Mouse (Mus musculus) heart, adult 9 months (tissue): ENCODE measurements around the gene Efcc1.

Experiments used
- DNase-seq, 2 experiments: peaks; one replicate each; pipeline ENCODE4 v3.0.0; 2022; ENCODE audit warnings: low spot score in 2 of 2

The Efcc1 gene

GRCm38 (mm10) chr6:87778294-87779173, 47.9 kb downstream of the Efcc1 start:
- no peak for DNase-seq

DNA sequence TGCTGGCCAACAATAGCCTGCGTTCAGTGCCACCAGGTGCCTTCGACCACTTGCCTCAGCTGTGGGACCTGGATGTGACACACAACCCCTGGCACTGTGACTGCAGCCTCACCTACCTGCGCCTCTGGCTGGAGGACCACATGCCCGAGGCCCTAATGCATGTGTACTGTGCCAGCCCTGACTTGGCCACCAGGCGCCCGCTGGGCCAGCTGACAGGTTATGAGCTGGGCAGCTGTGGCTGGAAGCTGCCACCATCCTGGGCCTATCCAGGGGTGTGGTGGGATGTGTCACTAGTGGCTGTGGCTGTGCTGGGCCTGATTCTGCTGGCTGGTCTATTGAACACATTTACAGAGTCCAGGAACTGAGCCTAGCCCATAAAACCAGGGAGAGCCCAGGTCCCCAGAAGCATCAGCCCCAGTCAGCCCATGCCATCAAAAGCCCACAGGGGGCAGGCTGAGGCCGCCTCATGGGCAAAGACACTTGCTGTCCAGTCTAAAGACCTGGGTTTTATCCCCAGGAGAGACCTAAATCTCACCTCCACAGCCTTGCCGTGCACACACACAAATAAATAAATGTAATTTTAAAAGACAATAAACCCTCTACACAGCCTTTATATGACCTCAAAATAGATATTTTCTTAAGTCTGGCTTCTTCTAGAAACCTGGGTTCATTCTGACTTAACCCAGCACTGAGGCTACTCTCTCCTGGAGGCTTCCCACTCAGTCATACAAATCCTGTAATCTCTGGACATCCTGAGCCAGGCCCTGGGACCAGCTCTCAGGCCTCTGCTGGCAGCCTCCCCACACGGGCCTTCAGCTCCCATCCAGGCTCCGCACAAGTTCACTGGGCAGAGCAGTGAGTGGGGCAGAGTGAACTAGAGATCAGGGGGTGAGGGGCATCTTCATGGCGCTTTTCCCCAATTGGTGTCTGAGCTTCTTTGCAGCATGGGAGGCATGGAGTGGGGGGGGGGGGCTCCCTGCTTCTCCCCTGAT, 48.8 kb downstream of the Efcc1 start:
- DNase-seq: no peak

DNA sequence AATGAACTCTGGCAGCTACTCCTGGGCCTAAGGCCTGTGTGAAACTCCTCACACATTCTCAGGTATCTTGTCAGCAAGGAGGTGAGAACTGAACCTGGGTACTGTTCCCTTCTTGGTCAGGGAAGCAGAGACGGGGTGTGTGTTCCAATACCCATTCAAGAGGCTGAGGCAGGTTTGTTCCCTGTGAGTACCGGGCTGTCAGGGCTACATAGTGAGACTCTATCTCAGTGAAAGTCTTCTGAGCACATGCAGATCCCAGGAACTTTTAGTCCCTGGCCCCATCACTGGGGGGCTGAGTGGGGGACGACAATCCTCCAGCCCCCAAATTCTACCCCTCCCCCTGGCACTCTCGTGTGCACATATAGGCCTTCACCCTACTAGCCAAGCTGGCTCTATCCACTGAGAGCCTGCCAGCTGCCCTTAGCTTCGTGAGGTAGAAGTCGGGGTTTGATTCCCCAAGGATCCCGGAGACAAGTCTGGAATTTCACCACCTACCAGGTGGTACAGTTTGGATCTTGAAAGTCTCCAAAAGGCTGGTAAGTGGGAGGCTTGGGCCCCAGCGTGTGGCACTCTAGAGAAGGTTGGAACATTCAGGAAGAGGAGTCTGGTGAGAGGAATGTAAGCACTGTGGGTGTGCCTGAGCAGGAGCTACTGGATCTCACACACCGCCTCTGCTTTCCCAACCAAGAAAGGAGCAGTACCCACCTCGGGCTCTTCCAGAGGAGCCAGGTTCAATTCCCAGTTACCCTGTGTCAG, 50.1 kb downstream of the Efcc1 start:
- no peak for DNase-seq

GRCm38 (mm10) chr6:87784033-87784432, 53.4 kb downstream of the Efcc1 start:
- DNase-seq: no peak

DNA sequence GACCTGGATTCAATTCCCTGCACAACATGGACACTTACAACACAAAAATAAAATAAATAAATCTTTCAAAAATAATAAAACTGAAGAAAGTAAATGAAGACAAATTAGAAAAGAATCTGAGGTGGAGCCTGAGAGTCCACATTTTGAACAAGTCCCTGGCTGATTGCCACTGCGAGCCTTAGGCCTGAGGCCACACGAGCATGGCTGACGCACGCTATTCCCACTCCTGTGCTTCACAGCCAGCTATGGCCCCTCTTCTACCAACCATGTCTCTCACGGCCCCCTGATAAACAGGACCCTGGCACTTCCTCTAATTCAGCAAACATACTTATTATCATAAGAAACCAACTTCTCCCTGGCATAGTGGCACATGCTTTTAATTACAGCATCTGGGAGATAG, 56.0 kb downstream of the Efcc1 start:
- DNase-seq: no peak

DNA sequence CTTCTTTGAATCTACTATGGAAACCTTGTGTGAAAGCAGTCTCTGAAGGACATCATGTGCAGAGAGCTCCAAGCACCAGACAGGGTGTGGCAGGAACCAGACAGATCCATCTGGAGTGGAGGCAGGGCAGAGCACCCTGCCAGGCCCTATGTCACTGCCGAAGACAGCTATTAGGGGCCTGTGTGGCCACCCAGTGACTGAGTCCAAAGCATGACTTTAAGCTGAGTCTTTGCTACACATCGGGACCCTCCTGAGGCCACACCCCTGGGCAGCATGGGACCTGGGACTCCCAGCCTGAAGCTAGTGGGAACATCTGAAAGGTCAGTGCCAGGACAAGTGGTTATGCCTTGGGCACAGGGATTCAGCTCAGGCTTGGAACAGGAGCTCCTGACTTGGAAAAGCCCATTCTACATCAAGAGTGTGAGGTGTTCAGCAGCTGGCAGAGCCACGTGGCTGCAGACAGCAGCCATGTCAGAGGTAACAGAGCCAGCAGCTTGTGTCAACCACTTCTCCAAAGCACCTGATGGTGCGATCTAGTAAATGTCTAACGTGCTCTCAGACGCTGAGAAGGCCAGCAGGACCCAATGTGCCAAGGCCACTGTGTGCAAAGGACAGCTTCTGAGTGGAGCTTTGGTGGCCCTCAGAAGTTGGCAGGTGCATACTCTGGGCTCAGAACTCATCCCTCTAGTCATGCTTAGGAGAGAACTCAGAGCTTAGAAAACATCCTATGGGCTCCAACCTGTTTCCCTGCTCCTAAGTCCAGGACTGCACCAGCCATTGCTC, 56.6 kb downstream of the Efcc1 start:
- DNase-seq: no peak

GRCm38 (mm10) chr6:87788266-87788895, 57.7 kb downstream of the Efcc1 start:
- no peak for DNase-seq

DNA sequence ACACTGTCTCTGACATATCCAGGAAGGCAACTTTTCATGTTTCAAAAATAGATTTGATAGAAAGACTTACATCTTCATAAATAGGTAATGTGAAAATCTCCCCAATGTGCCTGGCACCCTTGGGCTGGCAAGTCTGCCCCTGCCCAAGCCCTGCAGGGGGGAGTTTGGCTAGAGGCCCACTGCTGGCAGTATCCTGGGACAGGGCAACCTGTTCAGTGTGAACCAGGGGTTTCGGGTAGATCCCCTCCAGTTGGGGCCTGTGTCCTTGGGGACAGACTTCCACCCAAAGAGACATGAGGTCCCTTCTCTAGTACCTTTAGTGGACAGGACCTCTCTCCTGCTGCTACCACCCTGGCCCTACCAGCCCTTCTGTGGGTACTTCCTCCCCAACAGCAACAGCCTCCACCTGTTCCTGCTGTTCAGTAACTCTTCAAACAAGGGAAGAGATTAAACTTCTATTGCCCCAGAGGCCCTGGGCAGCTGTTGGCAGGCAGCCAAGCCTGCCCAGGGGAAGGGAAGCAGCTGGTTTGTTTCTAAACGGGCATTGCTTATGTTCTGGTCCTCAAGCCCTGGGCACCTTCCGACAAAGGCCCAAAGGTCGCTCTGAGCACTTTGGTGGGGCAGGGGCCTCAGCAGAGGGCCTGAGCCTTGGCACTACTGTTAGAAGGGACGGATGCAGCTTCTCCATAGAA, 58.4 kb downstream of the Efcc1 start:
- no peak for DNase-seq

GRCm38 (mm10) chr6:87789791-87790190, 59.1 kb downstream of the Efcc1 start:
- no peak for DNase-seq

GRCm38 (mm10) chr6:87790779-87791480, 60.3 kb downstream of the Efcc1 start:
- DNase-seq: no peak

DNA sequence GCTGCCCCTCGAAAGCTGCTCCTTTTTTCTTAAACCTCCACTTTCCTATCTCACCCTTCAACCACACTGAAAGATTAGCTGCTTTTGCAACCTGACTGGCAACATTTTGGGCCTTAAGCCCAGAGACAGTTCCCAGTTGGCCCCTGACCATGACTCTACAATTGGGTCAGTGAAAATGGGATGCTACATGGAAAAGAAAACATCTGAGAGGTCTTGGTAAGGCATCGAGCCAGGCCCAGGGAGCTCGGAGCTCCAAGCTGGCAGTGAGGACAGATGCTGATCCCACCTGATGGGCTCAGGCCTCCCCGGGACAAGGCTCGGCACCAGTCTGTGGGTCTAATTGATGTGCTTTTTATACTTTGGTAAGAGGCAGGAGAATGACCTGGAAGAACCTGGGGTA, 61.2 kb downstream of the Efcc1 start:
- DNase-seq: no peak

DNA sequence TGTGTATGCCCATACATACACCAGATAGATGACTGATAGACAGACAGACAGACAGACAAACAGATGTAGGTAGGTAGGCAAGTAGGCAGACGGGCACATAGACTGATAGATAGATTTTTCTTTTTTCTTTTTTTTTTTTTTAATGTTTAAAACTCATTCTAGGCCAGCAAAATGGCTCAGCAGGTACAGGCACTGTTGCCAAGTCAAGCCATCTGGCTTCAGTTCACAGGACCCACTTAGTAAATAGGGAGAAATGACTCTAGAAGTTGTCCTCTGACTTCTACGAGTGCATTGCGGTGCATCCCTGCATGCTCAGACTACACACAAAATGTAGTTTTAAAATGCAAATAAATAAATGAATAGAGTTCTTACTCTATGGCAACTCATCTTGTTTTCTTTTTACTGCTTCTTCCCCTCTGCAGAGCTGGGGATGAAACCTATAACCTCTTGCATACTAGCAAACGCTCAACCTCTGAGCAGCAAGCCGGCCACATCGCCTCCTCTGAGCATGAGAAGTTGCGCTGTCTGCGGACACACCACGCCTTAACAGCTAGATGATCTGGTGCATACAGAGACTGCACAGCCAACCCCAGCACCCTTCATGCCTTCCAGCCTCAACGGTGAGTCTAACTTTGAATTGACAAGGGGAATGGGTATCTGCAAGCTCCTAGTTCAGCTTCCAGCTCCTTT, 63.3 kb downstream of the Efcc1 start:
- no peak for DNase-seq

GRCm38 (mm10) chr6:87795385-87796150, 64.9 kb downstream of the Efcc1 start:
- DNase-seq: no peak

DNA sequence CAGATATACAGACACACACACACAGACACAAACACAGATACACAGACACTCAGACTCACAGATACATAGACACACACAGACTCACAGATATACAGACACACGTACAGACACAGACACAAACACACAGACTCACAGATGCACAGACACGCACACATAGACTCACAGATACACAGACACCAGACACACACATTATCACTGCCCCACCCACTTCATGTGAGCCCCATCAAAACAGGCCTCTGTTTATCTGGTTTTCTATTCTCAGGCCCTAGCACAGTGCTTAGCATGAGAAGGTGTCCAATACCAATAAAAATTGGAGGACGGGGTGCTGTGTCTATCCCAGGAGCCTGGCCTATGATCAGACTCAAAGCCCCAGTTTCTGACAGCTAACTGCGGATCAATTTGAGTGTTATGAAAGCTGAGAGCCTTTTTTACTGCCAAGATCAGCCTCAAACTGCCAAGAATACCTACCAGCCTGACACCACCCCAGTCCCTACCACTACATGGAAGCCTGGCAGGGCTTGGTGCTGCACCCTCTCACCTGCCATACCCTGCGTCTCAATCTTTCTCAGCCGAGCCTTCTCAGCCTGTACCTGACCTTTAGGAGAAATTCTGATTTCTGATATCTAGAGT, 65.7 kb downstream of the Efcc1 start:
- DNase-seq: no peak

DNA sequence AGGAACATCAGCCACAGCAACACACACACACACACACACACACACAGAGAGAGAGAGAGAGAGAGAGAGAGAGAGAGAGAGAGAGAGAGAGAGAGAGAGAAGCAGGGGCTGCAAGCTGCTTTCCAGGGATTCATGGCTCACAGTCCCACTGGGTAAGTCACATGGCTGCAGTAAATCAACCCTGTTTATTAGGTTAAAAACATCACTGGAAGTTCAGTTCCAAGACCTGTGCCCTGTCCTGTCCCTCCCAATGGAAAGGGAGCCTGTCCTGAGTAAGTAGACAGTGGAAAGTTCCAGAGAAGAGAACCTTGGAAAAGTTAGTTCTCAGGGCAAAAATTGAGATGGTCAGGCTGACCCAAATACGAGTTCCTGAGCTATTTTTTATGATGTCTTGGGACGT, 66.7 kb downstream of the Efcc1 start:
- DNase-seq: no peak

GRCm38 (mm10) chr6:87799576-87799975, 68.9 kb downstream of the Efcc1 start:
- no peak for DNase-seq

DNA sequence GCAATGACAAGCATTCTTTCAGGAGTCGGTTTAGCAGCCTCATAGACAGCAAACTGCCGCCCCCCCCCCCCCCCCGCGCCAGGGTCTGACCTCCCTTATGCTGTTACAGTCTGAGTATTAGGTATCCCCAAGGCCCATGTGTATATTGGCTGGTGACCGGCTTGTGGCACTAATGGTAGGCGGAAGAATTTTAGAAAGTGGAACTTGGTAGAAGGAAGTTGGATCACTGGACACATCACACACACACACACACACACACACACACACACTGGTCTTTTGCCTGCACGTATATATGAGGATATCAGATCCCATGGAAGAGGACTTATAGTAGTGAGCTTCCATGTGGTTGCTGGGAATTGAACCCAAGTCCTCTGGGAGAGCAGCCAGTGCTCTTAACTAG, 71.8 kb downstream of the Efcc1 start:
- DNase-seq: no peak
